Mouse (Mus musculus) lung, postnatal 0 days (tissue): ENCODE data around the gene Vav2. TPM values are rescaled to one million over a fixed set of nuclear protein-coding genes. Genes with fewer than 3 reads are reported as not detected.

Source experiments
- ATAC-seq: fragments of 200-750 bp; cut with Nextera tagmentation; 2 replicates; pipeline ENCODE4 v1.8.0; 2017; ENCODE audit warnings: moderate library complexity
- DNase-seq: peaks from one replicate; pipeline ENCODE4 v3.0.0-alpha.2; 2016; ENCODE audit warnings: low spot score
- H3K27ac ChIP-seq: fragments of 300-500 bp; sonication (generic); 2 replicates; pipeline ENCODE4 v1.5.1; 2014; ENCODE audit warnings: antibody characterized with exemption, mild to moderate bottlenecking, low read length, mixed read lengths
- H3K27me3 ChIP-seq: fragments of 300-500 bp; sonication (generic); replicated peaks from 2 replicates; pipeline ENCODE4 v1.6.1; 2014; ENCODE audit warnings: low read length, mixed read lengths; ENCODE audit not compliant: insufficient read depth
- H3K36me3 ChIP-seq: fragments of 300-500 bp; sonication (generic); 2 replicates; pipeline ENCODE4 v1.6.1; 2014; ENCODE audit warnings: low read length, mixed read lengths; ENCODE audit not compliant: insufficient read depth
- H3K4me1 ChIP-seq: fragments of 300-500 bp; sonication (generic); 2 replicates; pipeline ENCODE4 v1.6.1; 2014; ENCODE audit warnings: antibody characterized with exemption, low read depth, low read length, mixed read lengths; ENCODE audit not compliant: insufficient read depth
- H3K4me2 ChIP-seq: fragments of 300-500 bp; sonication (generic); replicated peaks from 2 replicates; pipeline ENCODE4 v1.6.1; 2014; ENCODE audit warnings: low read depth, mild to moderate bottlenecking, low read length, moderate library complexity, mixed read lengths
- H3K4me3 ChIP-seq: fragments of 300-500 bp; sonication (generic); 2 replicates; pipeline ENCODE4 v1.5.1; 2014; ENCODE audit warnings: low read depth, low read length
- H3K9ac ChIP-seq: fragments of 300-500 bp; sonication (generic); replicated peaks from 2 replicates; pipeline ENCODE4 v1.6.1; 2014; ENCODE audit warnings: low read depth, mild to moderate bottlenecking
- H3K9me3 ChIP-seq: fragments of 300-500 bp; sonication (generic); 2 replicates; pipeline ENCODE4 v1.6.1; 2016; ENCODE audit warnings: low read length, mixed read lengths
- CTCF ChIP-seq: IDR thresholded peaks from 2 replicates; pipeline ENCODE4 v1.5.1; 2016; ENCODE audit warnings: antibody characterized with exemption, mild to moderate bottlenecking
- EP300 ChIP-seq: IDR thresholded peaks from 2 replicates; pipeline ENCODE4 v1.6.1; 2016; ENCODE audit warnings: antibody characterized with exemption, mild to moderate bottlenecking, control low read depth
- WGBS: fragments of 180-500 bp; shearing (Covaris S2); extraction: QIAGEN DNeasy Blood & Tissue Kit; methylation state at CpG from one replicate; pipeline ENCODE4 v1.1.7; 2014; 5-methylcytosine and 5-hydroxymethylcytosine counted together
- polyA plus RNA-seq: library from polyadenylated mRNA; unstranded; fragments of >200 nt; fragmentation: Nextera tagmentation; extraction: Ambion mirVana; gene quantifications from 2 replicates; pipeline ENCODE4 v1.2.1, GENCODE M21; 2015

Gene Vav2
- polyA plus RNA-seq, 1 experiment from 2014 or later, result 12.1 TPM

DNA sequence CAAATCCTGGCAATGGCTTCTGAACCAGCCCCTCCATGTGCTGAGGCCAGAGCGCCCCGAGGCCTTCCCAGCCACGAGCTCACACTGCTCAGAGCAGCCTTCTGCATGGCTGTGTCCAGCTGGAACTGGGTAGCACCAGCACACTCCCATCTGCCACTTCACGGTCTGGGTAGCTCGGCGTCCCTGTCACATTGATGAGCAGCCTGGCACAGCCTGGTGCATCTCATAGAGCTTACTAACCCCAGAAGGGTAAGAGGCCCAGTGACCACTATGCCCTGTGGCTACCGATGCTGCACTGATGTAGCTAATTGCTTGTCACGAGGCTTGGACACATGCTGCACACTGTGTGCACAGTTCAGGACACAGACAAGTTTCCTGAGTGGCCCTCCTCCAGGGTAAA is 74.1 kb downstream of the Vav2 start:
- WGBS, result 93% methylated on average over 8 of the region's 8 CpGs
- no peaks in the 10 kb centered on the region for H3K36me3 ChIP-seq
- no peak overlapping the region for H3K4me3 ChIP-seq
- TF ChIP-seq EP300 (no peak), CTCF (no peak)
- H3K27me3 ChIP-seq, result no peaks in the 10 kb centered on the region
- H3K9ac ChIP-seq, result no peak overlapping the region
- H3K4me1 ChIP-seq, result no peaks in the 10 kb centered on the region
- no peak for DNase-seq
- H3K4me2 ChIP-seq, result no peak overlapping the region
- no peak for ATAC-seq
- no peak overlapping the region for H3K27ac ChIP-seq
- no peaks in the 10 kb centered on the region for H3K9me3 ChIP-seq

DNA sequence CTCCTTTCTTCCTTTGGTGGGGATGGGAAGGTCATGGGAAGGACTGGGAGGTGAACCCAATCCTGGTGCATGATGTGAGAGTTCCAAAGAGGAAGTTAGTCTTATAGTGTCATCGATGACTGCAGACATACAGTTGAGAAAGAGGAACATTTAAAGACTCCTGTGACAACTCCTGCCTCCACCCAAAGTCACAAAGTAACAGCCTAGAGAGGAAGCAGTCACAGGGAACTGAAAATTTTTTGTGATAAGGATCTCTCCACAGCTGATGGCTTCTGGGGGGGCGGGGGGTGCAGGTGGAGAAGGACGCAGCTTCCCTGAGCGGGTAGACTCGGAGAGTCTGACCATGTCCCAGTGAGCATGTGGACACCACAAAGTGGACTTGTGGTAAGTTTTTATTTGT is 76.5 kb downstream of the Vav2 start:
- no peak overlapping the region for H3K27ac ChIP-seq
- no peaks in the 10 kb centered on the region for H3K4me1 ChIP-seq
- no peak overlapping the region for H3K4me2 ChIP-seq
- ATAC-seq (no peak), DNase-seq (peak; percentile 37)
- no peak overlapping the region for H3K4me3 ChIP-seq
- H3K27me3 ChIP-seq, result no peaks in the 10 kb centered on the region
- no peaks in the 10 kb centered on the region for H3K36me3 ChIP-seq
- no peaks in the 10 kb centered on the region for H3K9me3 ChIP-seq
- TF ChIP-seq EP300, result no peak
- TF ChIP-seq CTCF, result no peak
- WGBS, result 96% methylated on average over 5 of the region's 5 CpGs
- H3K9ac ChIP-seq, result no peak overlapping the region

DNA sequence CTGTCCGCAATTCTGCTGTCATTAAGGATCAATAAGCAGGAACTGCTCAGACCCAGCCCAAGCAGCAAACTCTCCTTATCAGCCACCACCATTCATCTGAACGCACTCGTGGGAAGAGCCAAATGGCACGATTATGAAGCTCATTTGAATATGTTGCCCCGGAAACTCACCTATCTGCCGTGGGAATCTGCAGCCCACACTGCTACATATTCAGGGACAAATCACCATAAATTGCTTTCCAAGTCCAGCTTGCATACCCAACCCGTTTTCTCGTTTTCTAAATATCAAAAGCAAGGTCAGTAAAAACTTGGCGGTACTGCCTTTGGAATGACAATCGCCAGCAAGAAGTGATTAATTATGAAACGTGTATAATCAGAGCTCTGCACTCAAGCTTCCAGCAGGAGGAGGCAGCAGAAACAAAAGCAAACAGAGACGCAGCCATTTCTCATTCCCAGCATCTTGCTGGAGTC is 82.8 kb downstream of the Vav2 start:
- WGBS, result 25% methylated on average over 12 of the region's 12 CpGs
- Histone ChIP-seq H3K27me3 (no peaks in the 10 kb centered on the region), H3K27ac (no peak overlapping the region), H3K36me3 (no peaks in the 10 kb centered on the region), H3K9me3 (no peaks in the 10 kb centered on the region), H3K4me3 (no peak overlapping the region), H3K4me2 (no peak overlapping the region), H3K9ac (no peak overlapping the region), H3K4me1 (peaks cover 13% of the 10 kb centered on the region)
- DNase-seq (no peak), ATAC-seq (no peak)
- TF ChIP-seq EP300, result no peak
- TF ChIP-seq CTCF, result peak; percentile 48

DNA sequence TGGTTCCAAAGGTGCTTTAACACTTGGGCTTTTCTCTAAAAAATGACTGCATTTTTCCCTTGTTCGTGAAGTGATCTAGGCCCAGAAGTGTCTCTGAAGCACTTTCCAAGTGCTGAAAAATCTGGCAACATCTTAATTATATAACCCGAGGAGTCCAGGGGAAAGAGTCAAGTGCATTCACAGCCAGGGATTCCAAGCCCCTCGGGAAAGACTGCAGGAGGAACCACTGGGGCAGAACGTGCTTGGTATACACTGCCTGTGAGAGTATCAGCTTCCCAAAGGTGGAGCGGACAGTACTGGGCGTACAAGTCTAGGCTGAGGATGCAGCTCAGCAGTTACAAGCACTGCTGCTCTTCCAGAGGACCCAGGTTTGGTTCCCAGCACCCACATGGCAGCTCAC is 86.2 kb downstream of the Vav2 start:
- Histone ChIP-seq H3K4me1 (peaks cover 16% of the 10 kb centered on the region), H3K9ac (no peak overlapping the region), H3K9me3 (no peaks in the 10 kb centered on the region), H3K27me3 (no peaks in the 10 kb centered on the region), H3K27ac (no peak overlapping the region), H3K4me3 (no peak overlapping the region), H3K4me2 (no peak overlapping the region), H3K36me3 (no peaks in the 10 kb centered on the region)
- TF ChIP-seq CTCF, result no peak
- no peak for TF ChIP-seq EP300
- 69% methylated on average over 6 of the region's 6 CpGs for WGBS
- DNase-seq (peak; percentile 41), ATAC-seq (peak; percentile 42; the same call in 1 of the 2 replicates)

DNA sequence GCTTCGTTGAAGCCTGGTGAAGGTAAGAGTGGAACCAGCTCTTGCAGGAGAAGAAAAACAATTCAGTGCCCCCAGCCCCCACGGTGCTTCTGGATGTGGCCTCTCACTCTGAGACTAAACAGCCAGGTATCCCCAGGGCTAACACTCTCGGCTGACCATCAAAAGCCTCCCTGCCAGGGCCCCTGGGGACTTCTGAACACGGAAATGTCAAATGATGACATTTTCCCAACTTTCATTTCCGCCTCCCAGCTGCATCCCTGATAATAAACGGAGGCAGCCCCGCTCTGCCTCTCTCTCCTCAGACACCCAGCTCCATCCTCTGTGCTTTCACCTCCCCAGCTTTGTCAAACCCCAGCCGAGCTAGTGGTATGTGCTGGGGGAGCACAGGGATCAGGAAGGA is 87.8 kb downstream of the Vav2 start:
- no peak for TF ChIP-seq EP300
- no peak for TF ChIP-seq CTCF
- Histone ChIP-seq H3K4me3 (no peak overlapping the region), H3K27ac (no peak overlapping the region), H3K9ac (no peak overlapping the region), H3K27me3 (no peaks in the 10 kb centered on the region), H3K4me1 (peaks cover 13% of the 10 kb centered on the region), H3K9me3 (no peaks in the 10 kb centered on the region), H3K4me2 (no peak overlapping the region), H3K36me3 (no peaks in the 10 kb centered on the region)
- ATAC-seq, result no peak
- WGBS, result 48% methylated on average over 8 of the region's 8 CpGs
- no peak for DNase-seq

DNA sequence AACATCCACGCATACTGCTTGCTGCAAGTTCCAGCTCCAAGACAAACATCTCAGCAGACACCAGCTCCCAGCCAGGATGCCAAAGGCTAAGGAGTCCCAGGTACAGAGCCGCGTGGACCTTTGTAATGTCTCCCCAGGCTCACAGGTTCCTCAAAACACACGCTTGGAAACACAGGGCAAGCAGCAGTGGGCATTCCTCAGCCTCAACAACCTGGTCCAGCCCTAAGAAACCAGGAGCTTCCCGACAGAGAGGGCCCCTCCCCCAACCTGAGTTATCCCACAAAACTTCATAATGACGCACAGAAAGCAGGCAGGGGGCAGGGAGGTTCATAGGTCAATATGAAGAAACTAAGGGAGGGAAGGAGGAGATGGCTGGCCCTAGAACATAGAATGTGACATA is 89.6 kb downstream of the Vav2 start:
- Histone ChIP-seq H3K4me1 (peaks cover 6% of the 10 kb centered on the region; the same call in 1 of the 2 replicates), H3K27ac (no peak overlapping the region), H3K4me3 (no peak overlapping the region), H3K27me3 (no peaks in the 10 kb centered on the region), H3K9me3 (no peaks in the 10 kb centered on the region), H3K4me2 (no peak overlapping the region), H3K9ac (no peak overlapping the region), H3K36me3 (no peaks in the 10 kb centered on the region)
- 58% methylated on average over 6 of the region's 6 CpGs for WGBS
- no peak for DNase-seq
- ATAC-seq, result no peak
- TF ChIP-seq EP300 (no peak), CTCF (no peak)

DNA sequence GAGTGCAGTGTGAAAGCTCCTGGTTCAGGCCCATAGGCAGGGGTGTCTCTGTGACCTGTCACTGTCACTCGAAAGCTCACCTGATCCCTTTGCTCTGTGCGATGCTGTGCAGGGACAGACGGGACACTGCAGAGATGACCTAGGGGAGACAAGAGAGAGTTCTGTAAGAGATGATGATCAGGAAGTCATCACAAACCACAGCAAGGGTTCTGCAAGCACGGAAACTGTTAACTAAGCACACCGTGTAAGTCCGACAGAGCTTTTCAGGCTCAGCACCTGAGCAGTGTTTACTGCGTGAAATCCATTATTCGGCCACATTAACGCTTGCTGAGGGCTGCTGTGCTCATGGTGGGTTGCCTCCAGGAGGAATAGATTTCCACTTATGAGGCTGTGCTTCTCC is 90.2 kb downstream of the Vav2 start:
- DNase-seq (no peak), ATAC-seq (no peak)
- Histone ChIP-seq H3K4me1 (peaks cover 6% of the 10 kb centered on the region; the same call in 1 of the 2 replicates), H3K4me2 (no peak overlapping the region), H3K36me3 (no peaks in the 10 kb centered on the region), H3K27ac (no peak overlapping the region), H3K27me3 (no peaks in the 10 kb centered on the region), H3K9me3 (no peaks in the 10 kb centered on the region), H3K4me3 (no peak overlapping the region), H3K9ac (no peak overlapping the region)
- WGBS, result 84% methylated on average over 9 of the region's 9 CpGs
- TF ChIP-seq CTCF (no peak), EP300 (no peak)
